Mouse (Mus musculus) c-Kit-positive CD71-negative TER-119-negative erythroid progenitor cells, embryonic 14.5 days (primary cell): Measurements from ENCODE around the gene Mgst2.

Experiments
- DNase-seq: peaks from one replicate; pipeline ENCODE4 v3.0.0-alpha.2; 2013; ENCODE audit warnings: low read depth

The Mgst2 gene

DNA sequence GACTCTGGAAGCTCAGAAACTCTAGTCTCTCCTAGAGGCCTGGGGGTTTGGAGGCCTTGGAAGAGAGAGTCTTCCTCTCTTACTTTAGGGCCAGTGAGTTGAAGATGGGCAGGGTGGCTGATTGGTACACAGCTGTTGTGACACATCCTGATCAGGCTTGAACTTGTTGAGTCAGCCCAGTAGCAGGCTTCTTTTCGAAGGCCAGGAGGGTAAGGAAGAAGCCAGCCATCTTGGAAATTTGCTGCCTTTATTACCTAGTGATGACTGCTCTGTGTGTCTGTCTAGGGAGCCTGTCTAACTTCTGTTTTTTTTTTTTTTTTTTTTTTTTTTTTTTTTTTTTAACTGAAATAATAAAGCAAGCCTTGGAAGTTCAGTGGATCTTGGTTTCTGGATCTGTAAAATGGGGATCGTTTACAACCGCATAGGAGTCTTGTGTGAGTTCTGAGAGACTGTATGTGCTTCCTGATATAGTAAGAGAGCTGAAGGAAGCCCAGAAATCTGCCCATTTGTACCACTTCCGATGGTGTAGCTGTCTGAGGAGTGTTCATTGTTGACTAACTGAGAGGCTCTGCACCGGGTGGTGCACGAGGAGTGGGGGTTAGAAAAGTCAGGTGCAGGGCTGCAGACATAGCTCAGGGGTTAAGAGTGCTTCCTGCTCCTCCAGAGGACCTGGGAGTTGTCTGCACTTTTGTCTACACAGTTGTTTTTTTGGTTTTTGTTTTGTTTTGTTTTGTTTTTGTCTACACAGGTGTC is 5.7 kb upstream of the Mgst2 start:
- no peak for DNase-seq

DNA sequence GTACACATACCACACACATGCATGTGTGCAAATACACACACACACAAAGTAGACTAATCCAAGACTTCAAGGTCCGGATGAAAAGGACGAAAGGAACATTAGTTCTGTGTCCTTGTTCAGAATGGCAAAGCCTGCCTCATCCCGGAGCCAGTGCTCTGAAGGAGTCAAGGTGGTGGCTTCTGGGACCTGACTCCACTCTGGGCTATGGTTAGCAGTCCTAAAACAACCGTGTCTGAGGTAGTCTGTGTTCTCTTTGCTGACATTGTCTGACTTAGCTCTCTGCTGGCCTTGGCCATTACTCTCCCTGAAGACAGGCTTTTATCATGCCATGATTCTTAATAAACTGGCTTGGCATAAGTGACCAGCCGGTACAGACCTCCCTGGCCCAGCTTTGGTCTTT is 745 bp upstream of the Mgst2 start:
- DNase-seq: no peak

DNA sequence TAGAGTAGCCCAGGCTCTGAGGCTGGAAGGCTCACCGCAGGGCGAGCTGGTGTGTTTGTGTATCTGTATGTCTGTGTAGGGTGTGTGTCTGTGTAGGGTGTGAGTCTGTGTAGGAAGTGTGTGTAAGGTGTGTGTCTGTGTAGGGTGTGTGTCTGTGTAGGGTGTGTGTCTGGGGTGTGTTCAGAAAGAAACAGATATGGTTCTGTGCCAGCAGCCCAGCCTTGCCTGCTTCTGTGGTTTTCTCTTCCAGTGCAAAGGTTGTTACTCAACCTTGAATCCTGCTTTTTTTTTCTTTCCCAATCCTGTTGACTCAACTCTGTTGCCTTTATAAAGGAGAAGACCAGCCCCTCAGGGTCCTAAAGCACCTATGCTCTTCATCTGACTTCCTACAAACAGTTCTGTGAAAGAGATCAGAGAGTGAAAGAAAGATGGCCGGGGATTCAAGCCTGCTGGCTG is 689 bp downstream of the Mgst2 start:
- DNase-seq: no peak

DNA sequence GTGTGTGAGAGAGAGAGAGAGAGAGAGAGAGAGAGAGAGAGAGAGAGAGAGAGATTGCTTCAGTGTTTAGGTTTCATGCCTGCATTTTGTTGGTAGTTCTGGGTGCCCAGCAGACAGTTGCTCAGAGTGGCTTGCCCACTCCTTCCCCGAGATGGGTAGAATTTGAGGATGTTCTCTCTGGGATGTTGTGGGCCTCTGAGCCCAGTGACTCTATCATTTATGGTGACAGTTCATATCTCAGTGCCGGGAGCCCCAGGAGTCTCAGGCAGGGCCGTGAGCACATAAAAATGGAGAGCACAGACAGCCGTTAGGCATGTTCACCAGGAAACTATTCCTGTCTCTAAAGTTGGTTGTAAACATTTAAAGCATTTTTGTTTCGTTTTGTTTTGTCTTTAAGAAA is 1.2 kb downstream of the Mgst2 start:
- DNase-seq: no peak

DNA sequence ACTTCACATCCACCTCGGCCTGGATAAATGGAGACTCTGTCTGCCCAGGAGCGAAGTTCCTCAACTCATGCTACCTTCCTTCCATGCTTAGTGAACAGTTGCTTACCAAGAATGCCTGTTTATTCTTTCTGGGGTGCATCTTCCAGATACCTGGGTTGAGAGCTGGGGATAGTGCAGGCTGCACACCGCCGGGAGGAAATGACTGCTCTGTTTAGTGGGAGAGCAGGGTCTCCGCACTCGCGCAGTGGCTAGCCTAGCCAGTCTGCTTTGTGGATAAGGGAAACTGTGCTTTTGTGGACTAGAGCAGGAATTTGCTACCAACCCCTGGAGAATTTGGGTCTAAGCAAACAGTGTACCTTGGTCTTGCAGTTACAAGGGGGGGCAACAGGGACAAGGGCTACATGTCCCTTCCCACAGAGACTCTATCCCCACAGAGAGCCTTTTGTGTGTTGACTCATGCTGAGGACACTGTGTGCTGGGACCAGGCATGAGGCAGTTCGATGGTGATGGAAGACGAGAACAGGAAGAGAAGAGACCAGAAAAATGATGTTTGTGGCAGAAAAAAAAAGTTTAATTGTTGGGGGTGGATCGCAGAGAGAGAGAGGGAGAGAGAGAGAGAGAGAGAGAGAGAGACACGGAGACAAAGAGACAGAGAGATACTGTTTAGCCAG is 1.9 kb downstream of the Mgst2 start:
- no peak for DNase-seq

DNA sequence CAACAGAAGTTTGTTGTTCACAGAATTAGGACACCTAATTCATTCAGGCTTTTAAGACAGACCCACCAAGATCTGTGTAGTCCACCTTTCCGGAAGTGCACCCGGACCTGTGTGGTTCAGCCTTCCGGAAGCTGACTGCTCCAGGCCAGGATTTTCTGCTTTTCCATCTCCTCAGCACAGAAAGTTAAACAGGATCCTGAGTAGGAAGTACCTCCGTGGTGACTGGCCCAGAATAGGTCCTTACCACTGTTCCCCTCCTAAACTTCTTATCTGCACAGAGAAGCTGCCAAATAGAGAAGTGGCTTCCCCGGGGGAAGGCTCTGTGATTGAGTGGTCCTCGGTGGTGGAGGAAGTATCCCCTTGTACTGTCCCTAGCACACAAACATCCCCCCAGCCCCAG is 2.4 kb downstream of the Mgst2 start:
- no peak for DNase-seq

DNA sequence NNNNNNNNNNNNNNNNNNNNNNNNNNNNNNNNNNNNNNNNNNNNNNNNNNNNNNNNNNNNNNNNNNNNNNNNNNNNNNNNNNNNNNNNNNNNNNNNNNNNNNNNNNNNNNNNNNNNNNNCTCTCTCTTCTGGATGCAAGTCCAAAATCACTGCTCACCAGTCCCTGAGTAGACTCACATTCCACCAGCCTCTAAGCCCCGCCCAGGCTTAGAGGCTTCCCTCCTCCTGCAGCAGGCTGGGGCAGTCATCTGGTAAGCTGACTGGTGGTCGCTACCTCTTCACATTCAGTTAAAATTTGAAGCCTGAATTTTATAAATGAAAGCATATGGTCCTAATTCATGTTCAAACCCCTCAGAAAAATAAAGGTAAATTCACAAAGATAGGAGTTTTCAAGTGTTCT is 8.4 kb downstream of the Mgst2 start:
- DNase-seq: no peak

DNA sequence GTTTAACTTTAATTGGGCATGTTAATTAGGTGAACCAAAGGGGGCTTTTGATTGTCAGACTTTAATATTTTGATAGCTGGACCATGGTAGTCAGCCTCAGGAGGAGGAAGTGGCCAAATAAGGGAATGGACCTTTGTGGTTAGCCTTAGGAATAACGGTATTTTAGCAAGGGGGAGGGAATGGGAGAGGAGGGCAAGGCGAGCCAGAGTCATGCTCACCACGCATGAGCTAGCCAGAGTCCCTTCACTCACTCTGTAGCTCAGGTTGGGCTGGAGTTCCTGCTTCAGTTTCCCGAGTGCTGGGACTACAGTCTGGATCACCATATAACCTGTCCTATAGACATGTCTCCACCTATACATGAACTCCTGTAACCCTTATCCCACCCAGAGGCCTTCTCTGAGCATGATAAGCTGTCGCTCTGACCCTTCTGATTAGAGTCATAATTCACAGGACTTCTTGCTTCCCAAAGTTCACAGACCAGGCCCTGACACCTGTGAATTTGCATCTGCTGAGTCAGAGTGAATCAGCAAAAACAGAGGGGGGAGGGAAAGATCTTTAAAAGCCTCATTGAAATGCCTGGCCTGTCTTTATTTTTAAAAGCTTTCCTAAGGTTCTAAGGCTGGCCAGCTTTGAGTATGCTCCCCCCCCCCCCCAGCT is 10.4 kb downstream of the Mgst2 start:
- DNase-seq: no peak

DNA sequence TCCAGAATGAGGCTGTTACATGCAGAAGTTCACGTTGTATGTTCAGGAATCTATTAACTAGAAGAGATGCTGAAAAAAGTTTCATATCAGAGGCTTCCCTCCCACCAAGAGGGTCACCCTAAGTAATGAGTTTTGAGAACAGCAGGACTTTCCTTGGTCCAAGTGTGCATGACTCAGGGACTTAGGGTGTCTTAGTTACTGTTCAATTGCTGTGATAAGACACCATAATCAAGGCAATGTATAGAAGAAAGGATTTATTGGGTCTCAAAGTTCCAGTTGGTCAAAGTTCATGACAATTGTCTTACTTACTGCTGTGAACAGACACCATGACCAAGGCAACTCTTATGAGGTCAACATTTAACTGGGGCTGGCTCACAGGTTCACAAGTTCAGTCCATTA is 10.9 kb downstream of the Mgst2 start:
- no peak for DNase-seq

DNA sequence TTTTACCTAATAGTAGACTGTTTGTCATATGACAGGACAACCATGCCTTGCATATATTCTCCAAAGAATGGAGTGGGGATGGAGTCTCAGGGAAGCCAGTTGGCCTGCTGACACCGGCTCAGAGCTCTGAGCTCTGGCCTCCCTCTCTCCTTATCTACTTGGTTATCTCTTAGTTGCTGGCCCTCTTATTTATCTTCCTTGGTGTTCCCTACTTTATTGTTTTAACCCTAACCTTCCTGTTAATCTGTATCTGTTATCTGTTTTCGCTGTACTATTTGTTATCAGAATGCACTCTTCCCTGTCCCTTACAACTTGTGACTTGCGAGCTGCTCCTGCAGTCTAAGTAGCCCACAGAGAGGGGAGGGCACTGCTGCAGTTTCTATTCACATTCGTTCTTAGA is 12.5 kb downstream of the Mgst2 start:
- no peak for DNase-seq

DNA sequence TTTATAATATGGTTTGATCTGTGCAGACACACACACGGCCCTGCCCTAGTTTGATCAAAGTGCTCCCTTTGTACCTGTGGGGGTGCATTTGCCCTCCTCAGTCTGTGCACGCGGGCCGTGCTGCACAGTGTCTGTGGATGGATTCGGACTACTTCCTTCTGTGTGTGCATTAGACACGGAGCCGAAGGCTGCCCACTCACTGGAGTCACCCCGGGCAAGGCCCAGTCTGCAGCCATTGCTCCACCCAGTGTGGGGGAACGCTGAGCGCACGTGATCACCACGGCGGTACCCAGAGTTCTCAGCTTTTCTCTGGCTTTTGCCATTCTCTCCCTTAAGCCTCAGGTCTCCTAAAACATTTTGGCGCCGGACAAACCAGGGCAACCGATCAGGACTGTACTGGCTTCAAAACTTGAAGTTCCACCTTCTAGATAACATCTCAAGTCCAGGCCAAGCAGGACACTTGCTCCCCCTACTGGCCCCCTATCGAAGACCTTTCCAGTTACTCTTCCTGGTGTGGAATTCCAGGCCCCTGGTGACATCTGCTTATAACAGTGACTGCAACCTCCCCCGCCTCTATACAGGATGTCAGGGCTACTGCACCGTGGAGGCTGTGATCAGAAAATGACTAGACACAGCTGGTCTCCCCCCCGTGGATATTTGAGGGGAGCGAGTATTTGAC is 13.4 kb downstream of the Mgst2 start:
- no peak for DNase-seq

DNA sequence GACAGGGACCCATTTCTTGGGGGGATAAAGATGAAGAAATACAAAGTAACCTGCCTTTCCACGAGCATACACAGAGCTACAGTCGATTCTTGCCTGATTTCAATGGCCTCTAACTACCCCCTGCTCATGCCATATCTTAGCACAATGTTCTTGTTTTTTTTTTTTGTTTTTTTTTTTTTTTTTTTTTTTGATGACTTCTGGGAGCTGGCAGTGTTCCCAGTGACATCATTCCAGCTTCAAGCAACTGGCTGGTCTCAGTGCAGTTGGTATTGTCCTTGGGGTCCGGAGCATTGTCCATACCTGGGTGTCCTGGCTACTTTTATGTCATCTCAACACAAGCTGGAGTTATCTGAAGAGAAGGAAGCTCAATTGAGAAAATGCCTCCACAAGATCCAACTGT is 14.8 kb downstream of the Mgst2 start:
- DNase-seq: no peak

DNA sequence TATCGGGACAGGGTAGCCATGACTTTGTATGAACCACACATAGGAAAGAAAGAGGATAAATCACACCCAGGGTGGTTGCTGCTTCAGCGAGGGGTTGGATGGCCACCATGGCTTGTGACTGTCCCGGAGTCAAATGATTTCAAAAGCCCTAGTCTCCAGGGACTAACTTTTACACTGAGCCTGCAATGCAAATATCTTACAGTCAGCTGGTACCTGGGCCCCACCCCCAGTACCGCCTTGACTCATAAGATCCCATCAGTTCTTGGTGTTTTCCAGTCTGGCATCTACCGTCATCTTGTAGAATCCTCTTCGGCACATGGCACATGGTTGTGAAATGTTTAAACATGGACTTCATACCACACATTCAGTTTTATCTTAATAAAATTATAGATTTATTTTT is 25.4 kb downstream of the Mgst2 start:
- DNase-seq: no peak

DNA sequence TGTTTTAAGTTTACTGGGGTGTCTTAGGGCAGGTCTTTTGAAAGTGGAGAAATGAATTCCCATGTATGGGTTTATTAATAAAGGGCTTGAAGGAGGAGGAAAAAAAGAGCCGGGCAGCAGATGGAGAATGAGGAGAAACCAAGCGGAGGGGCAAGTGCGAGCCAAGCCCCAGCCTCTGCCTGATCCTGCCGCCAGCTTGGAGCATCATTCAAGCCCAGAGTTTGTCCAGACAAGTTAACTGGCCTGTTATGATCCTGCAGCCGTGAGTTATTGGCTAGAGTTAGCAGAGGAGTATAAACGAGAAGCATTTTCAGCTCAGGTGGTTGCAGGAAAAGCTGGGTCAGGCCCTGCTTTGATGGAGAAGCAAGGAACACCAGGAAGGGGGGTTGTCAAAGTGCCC is 26.2 kb downstream of the Mgst2 start:
- no peak for DNase-seq

DNA sequence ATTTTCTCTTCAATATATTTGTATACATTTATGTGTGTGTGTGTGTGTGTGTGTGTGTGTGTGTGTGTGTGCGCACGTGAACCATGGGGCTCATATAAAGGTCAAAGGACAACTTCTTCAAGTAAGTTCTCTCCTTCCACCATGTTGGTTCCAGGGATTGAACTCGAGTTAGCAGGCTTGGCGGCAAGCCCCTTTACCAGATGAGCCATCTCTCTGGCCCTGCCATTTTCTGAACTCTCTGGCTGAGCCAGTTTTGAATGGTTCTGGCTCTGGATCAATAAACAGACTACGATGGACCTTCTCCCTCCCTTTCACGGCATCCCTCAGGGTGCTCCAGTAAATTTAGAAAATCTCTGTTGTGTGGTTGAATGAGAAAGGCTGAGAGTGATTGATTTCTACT is 26.6 kb downstream of the Mgst2 start:
- no peak for DNase-seq

DNA sequence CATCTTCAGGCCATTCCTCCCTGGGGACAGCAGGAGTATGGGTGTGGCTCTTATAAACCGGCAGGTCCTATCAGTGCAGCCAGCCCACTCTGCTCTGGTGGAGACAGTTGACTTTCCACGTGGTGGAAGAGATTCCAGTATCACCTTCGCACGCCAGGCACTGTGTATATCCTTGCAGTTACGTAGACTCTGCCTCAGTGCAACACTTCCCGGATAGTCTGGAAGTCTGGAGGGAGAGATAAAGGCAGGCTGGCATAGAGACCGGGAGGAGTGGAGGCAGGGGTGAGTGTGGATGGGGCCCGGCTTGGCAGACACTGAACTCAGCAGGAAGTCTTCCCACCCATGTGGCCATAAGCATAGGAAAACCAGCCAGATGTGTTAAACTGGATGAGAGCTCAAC is 28.6 kb downstream of the Mgst2 start:
- DNase-seq: no peak

DNA sequence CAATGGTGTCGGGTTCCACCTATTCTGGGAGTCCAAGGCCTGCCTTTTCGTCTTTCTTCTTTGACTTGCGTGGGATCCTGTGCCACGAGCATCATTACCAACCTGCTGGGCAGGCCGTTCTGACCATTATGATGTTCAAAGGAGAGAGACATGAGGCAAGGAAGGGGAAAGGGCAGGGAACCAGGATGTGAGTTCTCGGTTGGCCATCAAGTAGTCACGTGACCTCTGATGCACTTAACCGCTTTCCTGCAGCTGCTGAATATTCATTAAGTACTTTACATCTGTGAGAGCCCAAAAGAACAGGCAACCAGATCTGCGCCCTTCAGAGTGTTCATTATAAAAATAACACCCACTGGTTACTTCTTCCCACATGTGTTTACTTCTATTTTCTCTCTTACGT is 33.0 kb downstream of the Mgst2 start:
- no peak for DNase-seq

DNA sequence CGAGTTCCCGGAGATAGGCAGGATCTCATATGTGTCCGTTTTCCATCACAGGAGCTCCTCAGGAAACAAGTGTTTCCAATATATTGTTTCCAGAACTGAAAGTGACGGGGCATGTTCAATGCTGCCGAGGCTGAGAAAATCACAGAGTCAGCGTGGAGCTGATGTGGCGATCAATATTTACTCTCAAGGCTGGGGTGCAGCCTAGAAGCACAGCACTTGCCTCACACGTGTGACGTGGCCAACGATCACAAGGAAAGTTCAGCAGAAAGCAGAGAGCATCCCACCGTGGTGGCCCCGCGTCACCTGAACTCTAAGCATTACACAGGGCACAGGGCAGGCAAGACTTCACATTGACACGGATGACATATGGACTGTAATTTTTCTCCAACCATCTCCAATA is 34.4 kb downstream of the Mgst2 start:
- no peak for DNase-seq

DNA sequence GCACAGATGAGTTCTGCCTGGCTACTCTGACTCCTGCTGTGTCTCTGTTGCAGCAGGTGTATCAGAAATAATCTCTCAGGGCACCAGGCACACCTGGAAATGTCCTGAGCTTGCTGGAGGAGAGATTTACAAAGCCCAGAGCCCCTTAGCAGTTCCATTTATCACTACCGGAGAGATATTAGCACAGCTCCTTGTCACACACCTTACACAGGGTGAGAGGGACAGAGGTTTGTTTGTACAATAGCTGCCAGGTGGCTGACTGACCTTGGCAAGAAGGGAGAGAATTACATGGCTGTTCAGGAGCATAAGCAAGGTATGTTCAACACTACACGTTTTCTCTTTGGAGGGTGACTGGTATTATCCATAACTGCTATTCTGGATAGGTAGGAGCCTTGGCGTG is 35.6 kb downstream of the Mgst2 start:
- DNase-seq: no peak

DNA sequence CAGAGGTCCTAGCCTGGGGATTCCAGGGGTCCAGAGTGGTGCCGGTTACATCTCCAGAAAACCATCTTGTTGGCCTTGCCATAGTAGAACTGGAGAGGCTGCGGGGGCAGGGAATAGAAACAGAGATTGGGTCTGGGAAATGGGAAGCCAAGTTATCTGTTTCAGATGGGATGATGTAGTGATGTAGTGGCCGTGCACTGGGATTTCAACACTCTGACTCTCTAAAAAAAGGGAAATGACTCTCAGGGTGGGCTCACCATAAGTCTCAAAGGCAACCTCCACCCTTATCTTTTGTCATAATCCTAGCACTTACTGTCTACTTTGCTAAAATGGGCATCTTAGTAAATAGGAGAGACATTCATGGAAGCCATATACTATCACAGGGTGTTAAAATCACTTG is 37.8 kb downstream of the Mgst2 start:
- no peak for DNase-seq

DNA sequence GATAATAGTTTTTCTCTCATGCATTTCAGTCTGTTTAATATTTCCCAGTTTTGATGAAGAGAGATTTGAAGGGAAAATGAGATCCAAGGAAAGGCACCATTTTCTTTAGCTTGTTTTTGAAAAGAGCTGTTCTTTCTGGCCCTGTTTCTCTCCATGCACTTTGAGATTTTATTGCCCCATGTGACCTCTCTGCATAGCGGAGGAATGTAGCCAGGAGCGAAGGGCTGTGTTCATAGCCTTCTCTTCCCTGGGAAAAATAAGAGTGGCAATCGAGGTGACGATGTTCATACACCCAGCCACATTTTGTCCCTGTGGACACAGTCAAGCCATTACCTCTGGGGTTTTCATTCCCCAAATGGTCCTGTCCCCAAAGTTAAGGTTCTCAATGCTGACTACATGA is 40.0 kb downstream of the Mgst2 start:
- no peak for DNase-seq

DNA sequence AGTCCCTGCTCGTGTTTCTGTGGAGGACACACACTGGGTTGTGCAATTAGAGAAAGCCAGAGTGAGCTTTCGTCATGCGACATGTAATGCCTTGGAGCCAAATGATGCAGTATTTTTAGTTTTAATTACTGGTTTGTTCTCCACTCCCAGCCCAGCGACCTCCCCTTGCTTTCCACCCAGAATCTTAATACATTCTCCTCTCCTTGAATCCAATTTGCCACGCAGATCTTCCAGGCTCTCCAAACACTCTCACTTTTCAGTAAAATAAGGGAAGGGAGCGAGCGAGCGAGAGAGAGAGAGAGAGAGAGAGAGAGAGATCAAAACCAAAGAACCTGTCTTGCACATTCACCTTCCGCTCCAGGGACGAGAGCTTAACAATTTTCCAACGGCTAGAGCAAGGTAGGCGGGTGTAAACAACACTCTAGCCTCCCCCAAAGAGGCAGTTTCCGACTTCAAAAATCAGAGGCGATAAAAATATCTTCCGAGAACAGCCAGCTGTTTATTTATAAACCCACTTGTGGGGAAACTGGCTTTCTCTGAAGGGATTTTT is 40.6 kb downstream of the Mgst2 start:
- no peak for DNase-seq
